Mouse (Mus musculus) heart, postnatal 0 days (tissue): ENCODE results near the gene Ubb. TPM values are rescaled to one million over a fixed set of nuclear protein-coding genes. Genes with fewer than 3 reads are reported as not detected.

Experiments used
- ATAC-seq: fragments of 200-750 bp; cut with Nextera tagmentation; 2 replicates; pipeline ENCODE4 v1.8.0; 2017; ENCODE audit warnings: low read depth, moderate number of reproducible peaks, moderate library complexity; ENCODE audit not compliant: insufficient read depth
- DNase-seq: peaks from one replicate; pipeline ENCODE4 v3.0.0-alpha.2; 2016; ENCODE audit warnings: low spot score
- H3K27ac ChIP-seq: fragments of 300-500 bp; sonication (generic); 2 replicates; pipeline ENCODE4 v1.5.1; 2014; ENCODE audit warnings: low read depth, mild to moderate bottlenecking
- H3K27me3 ChIP-seq: fragments of 300-500 bp; sonication (generic); 2 replicates; pipeline ENCODE4 v1.6.1; 2014; ENCODE audit warnings: low read length, mixed read lengths; ENCODE audit not compliant: control insufficient read depth, insufficient read depth
- H3K36me3 ChIP-seq: fragments of 300-500 bp; sonication (generic); replicated peaks from 2 replicates; pipeline ENCODE4 v1.6.1; 2014; ENCODE audit warnings: low read length, mixed read lengths; ENCODE audit not compliant: control insufficient read depth, insufficient read depth
- H3K4me1 ChIP-seq: fragments of 300-500 bp; sonication (generic); 2 replicates; pipeline ENCODE4 v1.6.1; 2014; ENCODE audit warnings: antibody characterized with exemption; ENCODE audit not compliant: control insufficient read depth, insufficient read depth
- H3K4me2 ChIP-seq: fragments of 300-500 bp; sonication (generic); 2 replicates; pipeline ENCODE4 v1.6.1; 2014; ENCODE audit warnings: low read depth, mild to moderate bottlenecking, low read length, moderate library complexity
- H3K4me3 ChIP-seq: fragments of 300-500 bp; sonication (generic); 2 replicates; pipeline ENCODE4 v1.5.1; 2014; ENCODE audit warnings: low read depth, low read length
- H3K9ac ChIP-seq: fragments of 300-500 bp; sonication (generic); replicated peaks from 2 replicates; pipeline ENCODE4 v1.6.1; 2014; ENCODE audit warnings: low read depth, low read length, mixed read lengths
- H3K9me3 ChIP-seq: fragments of 300-500 bp; sonication (generic); replicated peaks from 2 replicates; pipeline ENCODE4 v1.6.1; 2016; ENCODE audit warnings: low read length; ENCODE audit not compliant: control insufficient read depth
- CTCF ChIP-seq: IDR thresholded peaks from 2 replicates; pipeline ENCODE4 v1.5.1; 2016; ENCODE audit warnings: antibody characterized with exemption, control low read depth, low read depth
- EP300 ChIP-seq: IDR thresholded peaks from 2 replicates; pipeline ENCODE4 v1.6.1; 2016; ENCODE audit warnings: antibody characterized with exemption, low read depth
- WGBS: fragments of 180-500 bp; shearing (Covaris S2); extraction: QIAGEN DNeasy Blood & Tissue Kit; methylation state at CpG from one replicate; pipeline ENCODE4 v1.1.7; 2014; 5-methylcytosine and 5-hydroxymethylcytosine counted together
- polyA plus RNA-seq: library from polyadenylated mRNA; unstranded; fragments of >200 nt; fragmentation: Nextera tagmentation; extraction: Ambion mirVana; gene quantifications from 2 replicates; pipeline ENCODE4 v1.2.1, GENCODE M21; 2015
- total RNA-seq: library from RNA; depleted of rRNA; stranded (reverse); fragments of >200 nt; gene quantifications from 2 replicates; pipeline ENCODE4 v1.2.3, GENCODE M21; 2014; ENCODE audit warnings: low replicate concordance; rRNA removed

Gene Ubb
- total and polyA plus RNA-seq, 2 experiments from 2014 or later = 704 to 1,871 TPM

DNA sequence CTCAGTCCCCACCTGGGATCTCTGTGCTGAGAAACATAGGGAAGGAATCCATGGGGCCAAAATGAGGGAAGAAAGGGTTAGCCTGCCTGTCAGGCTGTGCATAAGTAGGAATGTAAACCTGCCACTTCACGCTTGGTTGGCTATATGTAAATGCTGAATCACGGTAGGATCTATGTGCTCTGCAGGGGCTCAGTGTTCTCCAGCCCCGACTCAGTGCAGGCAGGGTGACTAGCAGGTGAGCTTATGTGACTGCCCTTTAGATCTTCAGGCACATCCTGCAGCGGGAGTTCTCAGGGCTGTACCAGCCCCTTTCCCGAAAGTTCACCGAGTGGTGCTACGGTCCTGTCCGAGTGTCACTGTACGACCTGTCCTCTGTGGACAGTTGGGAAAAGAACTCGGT is 38.4 kb downstream of the Ubb start:
- 86% methylated on average over 10 of the region's 10 CpGs for WGBS
- TF ChIP-seq CTCF = no peak
- DNase-seq (no peak), ATAC-seq (no peak)
- Histone ChIP-seq H3K9me3 (no peaks in the 10 kb centered on the region), H3K27ac (no peak overlapping the region), H3K4me3 (no peak overlapping the region), H3K36me3 (no peaks in the 10 kb centered on the region), H3K27me3 (no peaks in the 10 kb centered on the region), H3K4me2 (no peak overlapping the region), H3K9ac (no peak overlapping the region), H3K4me1 (peaks cover 10% of the 10 kb centered on the region; the same call in 1 of the 2 replicates)

DNA sequence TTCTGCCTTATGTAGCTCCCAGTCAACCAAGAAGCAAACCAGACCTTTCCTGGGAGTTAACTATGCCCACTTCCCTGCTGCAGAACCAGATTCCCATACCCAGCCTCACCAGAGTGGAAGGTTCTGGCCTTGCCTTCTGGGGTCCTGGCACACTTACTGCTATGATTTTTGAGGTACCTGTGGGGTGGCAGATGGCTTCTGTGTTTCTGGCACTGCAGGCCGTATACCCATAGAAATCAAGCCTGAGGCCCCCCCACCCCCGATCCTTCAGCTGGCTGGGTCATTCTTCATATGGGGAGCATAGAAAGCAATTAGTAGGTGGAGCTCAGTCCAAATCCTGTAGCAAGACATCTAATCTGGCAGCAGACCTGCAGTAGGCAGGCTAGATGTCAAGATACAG is 40.1 kb downstream of the Ubb start:
- no peak overlapping the region for H3K27ac ChIP-seq
- H3K4me2 ChIP-seq = no peak overlapping the region
- no peaks in the 10 kb centered on the region for H3K27me3 ChIP-seq
- DNase-seq (no peak), ATAC-seq (no peak)
- no peak overlapping the region for H3K4me3 ChIP-seq
- TF ChIP-seq CTCF (no peak), EP300 (no peak)
- no peaks in the 10 kb centered on the region for H3K36me3 ChIP-seq
- H3K9me3 ChIP-seq = no peaks in the 10 kb centered on the region
- no peak overlapping the region for H3K9ac ChIP-seq
- H3K4me1 ChIP-seq = peaks cover 10% of the 10 kb centered on the region; the same call in 1 of the 2 replicates
- WGBS = 81% methylated on average over 2 of the region's 2 CpGs

- TF ChIP-seq EP300 (no peak), CTCF (no peak)
- Histone ChIP-seq H3K9me3 (no peaks in the 10 kb centered on the region), H3K4me1 (peaks cover 10% of the 10 kb centered on the region; the same call in 1 of the 2 replicates), H3K27me3 (no peaks in the 10 kb centered on the region), H3K9ac (no peak overlapping the region), H3K4me3 (no peak overlapping the region), H3K36me3 (no peaks in the 10 kb centered on the region), H3K27ac (no peak overlapping the region), H3K4me2 (no peak overlapping the region)
- no peak for DNase-seq
- peak; percentile 49 for ATAC-seq
- 44% methylated on average over 8 of the region's 8 CpGs for WGBS
Observed at GRCm38 (mm10) chr11:62591904-62592575, 41.1 kb downstream of the Ubb start.

GRCm38 (mm10) chr11:62598571-62598970 is 47.6 kb downstream of the Ubb start:
- Histone ChIP-seq H3K27me3 (no peaks in the 10 kb centered on the region), H3K4me1 (0 out of 2 replicates have a peak, but pooled peaks cover 1% of the 10 kb centered on the region), H3K4me2 (no peak overlapping the region), H3K36me3 (no peaks in the 10 kb centered on the region), H3K27ac (no peak overlapping the region), H3K4me3 (no peak overlapping the region), H3K9me3 (no peaks in the 10 kb centered on the region), H3K9ac (no peak overlapping the region)
- TF ChIP-seq EP300 = no peak
- TF ChIP-seq CTCF = no peak
- ATAC-seq (no peak), DNase-seq (no peak)
- 62% methylated on average over 4 of the region's 4 CpGs for WGBS

GRCm38 (mm10) chr11:62601732-62602618 is 51.0 kb downstream of the Ubb start:
- peak overlapping the region; percentile 51; the same call in 1 of the 2 replicates for H3K9ac ChIP-seq
- 13% methylated on average over 17 of the region's 17 CpGs for WGBS
- H3K4me1 ChIP-seq = peaks cover 12% of the 10 kb centered on the region
- H3K4me2 ChIP-seq = peak overlapping the region; percentile 81
- H3K9me3 ChIP-seq = no peaks in the 10 kb centered on the region
- DNase-seq = no peak
- no peak for ATAC-seq
- no peaks in the 10 kb centered on the region for H3K27me3 ChIP-seq
- H3K4me3 ChIP-seq = peak overlapping the region; percentile 80
- peaks cover 30% of the 10 kb centered on the region for H3K36me3 ChIP-seq
- peak overlapping the region; percentile 88; the same call in 1 of the 2 replicates for H3K27ac ChIP-seq
- TF ChIP-seq EP300 (no peak), CTCF (no peak)

Other genes with a start within 250 kb of the Ubb start
- 3.6 and 5.5 TPM in 2 replicates for gene Pigl, start 92.7 kb upstream of the Ubb start, total RNA-seq
- 3.9 and 4.3 TPM in 2 replicates for gene Pigl, start 92.7 kb upstream of the Ubb start, polyA plus RNA-seq
- 54.6 and 129 TPM in 2 replicates for gene Ncor1, start 92.6 kb upstream of the Ubb start, total RNA-seq
- gene Ncor1, start 92.6 kb upstream of the Ubb start, polyA plus RNA-seq = 78.1 and 82.4 TPM in 2 replicates
- 19.1 and 111 TPM in 2 replicates for gene Cenpv, start 11.9 kb upstream of the Ubb start, total RNA-seq
- 13.1 and 14.6 TPM in 2 replicates for gene Cenpv, start 11.9 kb upstream of the Ubb start, polyA plus RNA-seq
- 6.4 and 7.7 TPM in 2 replicates for gene Trpv2, start 23.3 kb downstream of the Ubb start, total RNA-seq
- 2.6 and 3.0 TPM in 2 replicates for gene Trpv2, start 23.3 kb downstream of the Ubb start, polyA plus RNA-seq
- 33.6 and 33.9 TPM in 2 replicates for gene Lrrc75a, start 97.4 kb downstream of the Ubb start, total RNA-seq
- gene Lrrc75a, start 97.4 kb downstream of the Ubb start, polyA plus RNA-seq = 9.3 and 9.6 TPM in 2 replicates
- gene Mmgt2, start 97.5 kb downstream of the Ubb start, total RNA-seq = 11.1 and 36.0 TPM in 2 replicates
- 38.9 and 40.6 TPM in 2 replicates for gene Mmgt2, start 97.5 kb downstream of the Ubb start, polyA plus RNA-seq
- gene Zfp287, start 180.7 kb downstream of the Ubb start, total RNA-seq = 1.9 and 3.2 TPM in 2 replicates
- gene Zfp287, start 180.7 kb downstream of the Ubb start, polyA plus RNA-seq = 2.2 and 2.3 TPM in 2 replicates
- not detected in 2 replicates for gene Gm10428, start 201.9 kb downstream of the Ubb start, total RNA-seq
- not detected in 2 replicates for gene Gm10428, start 201.9 kb downstream of the Ubb start, polyA plus RNA-seq
- gene Zfp286, start 238.3 kb downstream of the Ubb start, total RNA-seq = 2.0 and 3.5 TPM in 2 replicates
- 3.3 and 3.5 TPM in 2 replicates for gene Zfp286, start 238.3 kb downstream of the Ubb start, polyA plus RNA-seq